Mouse (Mus musculus): ENCODE measurements around the gene Pdzrn3. TPM values are rescaled to one million over a fixed set of nuclear protein-coding genes. Genes with fewer than 3 reads are reported as not detected.

Gene Pdzrn3
- total and polyA plus RNA-seq, 2 experiments from 2014 or later = 11.2 to 35.3 TPM

GRCm38 (mm10) chr6:101351100-101351499 is 26.6 kb downstream of the Pdzrn3 start:
- Histone ChIP-seq H3K4me1 (ENCODE audit: insufficient read depth, low read length) (0 out of 2 replicates have a peak, but pooled peaks cover 5% of the 10 kb centered on the region), H3K9me3 (ENCODE audit: low read length) (no peaks in the 10 kb centered on the region), H3K27ac (no peak overlapping the region), H3K9ac (replicated peaks; ENCODE audit: low read length) (no peak overlapping the region), H3K36me3 (ENCODE audit: insufficient read depth, low read length) (no peaks in the 10 kb centered on the region), H3K4me2 (ENCODE audit: low read depth, low read length) (no peak overlapping the region), H3K4me3 (ENCODE audit: low read length) (no peak overlapping the region), H3K27me3 (ENCODE audit: insufficient read depth, low read length) (no peaks in the 10 kb centered on the region)
- no peak for TF ChIP-seq CTCF (IDR thresholded peaks at IDR 0.05; ENCODE audit: low read depth)
- DNase-seq (ENCODE audit: low spot score) = no peak
- no peak for ATAC-seq
- 69% methylated on average over 1 of the region's 1 CpGs for WGBS

GRCm38 (mm10) chr6:101350414-101350973 is 27.2 kb downstream of the Pdzrn3 start:
- no peaks in the 10 kb centered on the region for H3K27me3 ChIP-seq (ENCODE audit: insufficient read depth, low read length)
- H3K4me2 ChIP-seq (ENCODE audit: low read depth, low read length) = no peak overlapping the region
- WGBS = 35% methylated on average over 7 of the region's 7 CpGs
- no peak for ATAC-seq
- H3K36me3 ChIP-seq (ENCODE audit: insufficient read depth, low read length) = no peaks in the 10 kb centered on the region
- no peaks in the 10 kb centered on the region for H3K9me3 ChIP-seq (ENCODE audit: low read length)
- H3K4me1 ChIP-seq (ENCODE audit: insufficient read depth, low read length) = 0 out of 2 replicates have a peak, but pooled peaks cover 5% of the 10 kb centered on the region
- no peak overlapping the region for H3K9ac ChIP-seq (replicated peaks; ENCODE audit: low read length)
- TF ChIP-seq CTCF (IDR thresholded peaks at IDR 0.05; ENCODE audit: low read depth) = no peak
- no peak overlapping the region for H3K27ac ChIP-seq
- DNase-seq (ENCODE audit: low spot score) = no peak
- no peak overlapping the region for H3K4me3 ChIP-seq (ENCODE audit: low read length)

GRCm38 (mm10) chr6:101348496-101348895 is 29.2 kb downstream of the Pdzrn3 start:
- DNase-seq (ENCODE audit: low spot score) (no peak), ATAC-seq (no peak)
- H3K4me3 ChIP-seq (ENCODE audit: low read length) = no peak overlapping the region
- 0 out of 2 replicates have a peak, but pooled peaks cover 5% of the 10 kb centered on the region for H3K4me1 ChIP-seq (ENCODE audit: insufficient read depth, low read length)
- no peak overlapping the region for H3K27ac ChIP-seq
- TF ChIP-seq CTCF (IDR thresholded peaks at IDR 0.05; ENCODE audit: low read depth) = no peak
- WGBS = 63% methylated on average over 5 of the region's 5 CpGs
- no peaks in the 10 kb centered on the region for H3K9me3 ChIP-seq (ENCODE audit: low read length)
- H3K4me2 ChIP-seq (ENCODE audit: low read depth, low read length) = no peak overlapping the region
- no peaks in the 10 kb centered on the region for H3K27me3 ChIP-seq (ENCODE audit: insufficient read depth, low read length)
- H3K36me3 ChIP-seq (ENCODE audit: insufficient read depth, low read length) = no peaks in the 10 kb centered on the region
- no peak overlapping the region for H3K9ac ChIP-seq (replicated peaks; ENCODE audit: low read length)

- H3K9ac ChIP-seq (replicated peaks; ENCODE audit: low read length) = no peak overlapping the region
- WGBS = 86% methylated on average over 7 of the region's 7 CpGs
- no peak overlapping the region for H3K4me2 ChIP-seq (ENCODE audit: low read depth, low read length)
- H3K36me3 ChIP-seq (ENCODE audit: insufficient read depth, low read length) = no peaks in the 10 kb centered on the region
- H3K27ac ChIP-seq = no peak overlapping the region
- ATAC-seq (no peak), DNase-seq (ENCODE audit: low spot score) (no peak)
- H3K4me3 ChIP-seq (ENCODE audit: low read length) = no peak overlapping the region
- TF ChIP-seq CTCF (IDR thresholded peaks at IDR 0.05; ENCODE audit: low read depth) = no peak
- no peaks in the 10 kb centered on the region for H3K27me3 ChIP-seq (ENCODE audit: insufficient read depth, low read length)
- no peaks in the 10 kb centered on the region for H3K9me3 ChIP-seq (ENCODE audit: low read length)
- no peaks in the 10 kb centered on the region for H3K4me1 ChIP-seq (ENCODE audit: insufficient read depth, low read length)
Measured at GRCm38 (mm10) chr6:101340051-101340450, 37.6 kb downstream of the Pdzrn3 start.

- Histone ChIP-seq H3K4me2 (ENCODE audit: low read depth, low read length) (no peak overlapping the region), H3K9ac (replicated peaks; ENCODE audit: low read length) (no peak overlapping the region), H3K4me1 (ENCODE audit: insufficient read depth, low read length) (no peaks in the 10 kb centered on the region), H3K27ac (no peak overlapping the region), H3K27me3 (ENCODE audit: insufficient read depth, low read length) (no peaks in the 10 kb centered on the region), H3K36me3 (ENCODE audit: insufficient read depth, low read length) (no peaks in the 10 kb centered on the region), H3K4me3 (ENCODE audit: low read length) (no peak overlapping the region), H3K9me3 (ENCODE audit: low read length) (no peaks in the 10 kb centered on the region)
- DNase-seq (ENCODE audit: low spot score) = no peak
- no peak for ATAC-seq
- WGBS = 81% methylated on average over 10 of the region's 10 CpGs
- no peak for TF ChIP-seq CTCF (IDR thresholded peaks at IDR 0.05; ENCODE audit: low read depth)
Measured at GRCm38 (mm10) chr6:101337842-101338528, 39.7 kb downstream of the Pdzrn3 start.

GRCm38 (mm10) chr6:101336660-101337059 is 41.0 kb downstream of the Pdzrn3 start:
- DNase-seq (ENCODE audit: low spot score) (no peak), ATAC-seq (no peak)
- Histone ChIP-seq H3K27ac (no peak overlapping the region), H3K36me3 (ENCODE audit: insufficient read depth, low read length) (no peaks in the 10 kb centered on the region), H3K4me3 (ENCODE audit: low read length) (no peak overlapping the region), H3K4me1 (ENCODE audit: insufficient read depth, low read length) (no peaks in the 10 kb centered on the region), H3K9ac (replicated peaks; ENCODE audit: low read length) (no peak overlapping the region), H3K27me3 (ENCODE audit: insufficient read depth, low read length) (no peaks in the 10 kb centered on the region), H3K4me2 (ENCODE audit: low read depth, low read length) (no peak overlapping the region), H3K9me3 (ENCODE audit: low read length) (no peaks in the 10 kb centered on the region)
- 93% methylated on average over 10 of the region's 10 CpGs for WGBS
- no peak for TF ChIP-seq CTCF (IDR thresholded peaks at IDR 0.05; ENCODE audit: low read depth)

- no peak overlapping the region for H3K4me3 ChIP-seq (ENCODE audit: low read length)
- DNase-seq (ENCODE audit: low spot score) (no peak), ATAC-seq (no peak)
- no peaks in the 10 kb centered on the region for H3K4me1 ChIP-seq (ENCODE audit: insufficient read depth, low read length)
- no peak overlapping the region for H3K27ac ChIP-seq
- no peaks in the 10 kb centered on the region for H3K27me3 ChIP-seq (ENCODE audit: insufficient read depth, low read length)
- no peaks in the 10 kb centered on the region for H3K36me3 ChIP-seq (ENCODE audit: insufficient read depth, low read length)
- H3K9ac ChIP-seq (replicated peaks; ENCODE audit: low read length) = no peak overlapping the region
- H3K4me2 ChIP-seq (ENCODE audit: low read depth, low read length) = no peak overlapping the region
- no peak for TF ChIP-seq CTCF (IDR thresholded peaks at IDR 0.05; ENCODE audit: low read depth)
- H3K9me3 ChIP-seq (ENCODE audit: low read length) = no peaks in the 10 kb centered on the region
- 96% methylated on average over 1 of the region's 1 CpGs for WGBS
Measured at GRCm38 (mm10) chr6:101335744-101336143, 42.0 kb downstream of the Pdzrn3 start.

All from hindbrain, postnatal 0 days (tissue).